Mouse (Mus musculus) liver (tissue): ENCODE measurements at regions not wholly inside any gene's neighbourhood (a gene's known extent, or its start where the extent isn't known, plus 50 kb on each side); places are given as distances from the start of the nearest gene placed in this dataset.

Source experiments
- DNase-seq: peaks from one replicate; pipeline ENCODE4 v3.0.0-alpha.2; 2020; ENCODE audit warnings: mixed read lengths

DNA sequence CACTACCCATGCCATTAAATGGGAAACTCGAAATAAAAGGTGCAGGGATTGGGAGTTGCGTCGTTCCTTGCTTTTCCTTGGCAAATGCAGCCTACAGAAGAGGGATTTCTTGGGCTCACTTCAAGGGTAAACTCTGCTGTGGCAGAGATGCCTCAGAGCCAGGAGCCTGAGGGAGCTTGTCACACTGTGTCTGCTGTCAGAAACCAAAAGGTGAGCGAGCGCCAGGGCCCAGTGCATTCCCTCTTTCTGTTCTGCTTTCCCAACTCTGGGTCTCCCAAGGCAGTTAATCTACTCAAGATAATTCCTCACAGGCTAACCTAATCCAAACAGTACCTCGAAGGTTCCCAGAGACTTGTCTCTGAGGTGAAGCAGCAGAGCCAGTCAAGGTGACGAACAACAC lies 179.5 kb downstream of the Ttc8 start:
- no peak for DNase-seq

DNA sequence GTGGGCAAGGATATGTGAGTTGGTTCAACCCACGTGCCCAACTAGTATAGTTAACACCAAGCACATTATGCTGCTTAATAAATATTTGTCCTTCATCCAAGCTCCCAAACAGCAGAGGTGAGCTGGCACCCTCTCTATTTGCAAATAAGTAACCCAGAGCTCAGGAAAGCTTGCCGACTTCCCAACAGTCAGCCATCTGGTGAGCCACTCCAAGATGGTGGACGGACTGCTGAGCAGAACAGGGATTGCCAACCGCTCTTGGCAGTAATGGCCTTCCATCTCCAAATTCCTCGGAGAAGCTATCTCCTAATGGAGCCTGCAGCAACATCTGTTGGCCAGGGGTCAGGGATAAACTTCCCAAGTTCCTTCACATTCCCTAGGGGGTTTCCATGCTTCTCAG lies 188.2 kb downstream of the Ttc8 start:
- no peak for DNase-seq

DNA sequence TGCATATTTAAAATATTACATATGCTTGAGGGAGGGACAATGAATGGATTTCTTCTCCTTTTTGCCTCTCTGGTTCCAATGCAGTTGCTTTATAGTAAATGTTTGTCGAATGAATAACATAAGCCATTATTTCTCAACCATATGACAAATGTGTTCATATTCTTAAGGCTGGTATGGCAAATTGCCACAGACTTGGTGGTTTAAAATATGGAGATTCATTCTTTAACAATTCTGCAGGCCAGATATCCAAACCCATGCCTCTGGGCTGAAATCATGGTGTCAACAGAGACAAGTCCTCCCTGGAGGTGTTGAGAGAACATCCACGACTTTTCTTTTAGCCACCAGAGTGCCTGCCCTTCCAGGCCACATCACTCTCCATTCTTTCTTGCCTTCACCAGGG lies 193.4 kb downstream of the Ttc8 start:
- no peak for DNase-seq

DNA sequence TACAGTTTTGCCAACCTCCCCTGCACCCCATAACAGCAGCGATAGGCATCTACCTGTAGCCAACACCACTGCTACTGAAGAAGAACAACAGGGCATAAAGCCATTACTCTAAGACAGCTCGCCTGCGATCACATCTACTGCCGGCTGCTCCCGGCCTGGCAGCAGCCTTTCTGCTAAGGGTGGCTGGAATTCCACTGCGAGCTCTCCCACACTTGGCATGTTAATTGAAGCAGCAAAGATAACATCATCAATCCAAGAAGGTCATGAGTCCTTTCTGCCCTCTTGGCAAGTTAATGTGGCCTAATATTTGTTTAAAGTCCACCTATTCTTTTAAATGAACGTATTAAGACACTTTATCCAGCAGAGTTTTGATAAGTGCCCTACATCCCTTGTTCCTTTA lies 196.1 kb downstream of the Ttc8 start:
- DNase-seq = no peak

DNA sequence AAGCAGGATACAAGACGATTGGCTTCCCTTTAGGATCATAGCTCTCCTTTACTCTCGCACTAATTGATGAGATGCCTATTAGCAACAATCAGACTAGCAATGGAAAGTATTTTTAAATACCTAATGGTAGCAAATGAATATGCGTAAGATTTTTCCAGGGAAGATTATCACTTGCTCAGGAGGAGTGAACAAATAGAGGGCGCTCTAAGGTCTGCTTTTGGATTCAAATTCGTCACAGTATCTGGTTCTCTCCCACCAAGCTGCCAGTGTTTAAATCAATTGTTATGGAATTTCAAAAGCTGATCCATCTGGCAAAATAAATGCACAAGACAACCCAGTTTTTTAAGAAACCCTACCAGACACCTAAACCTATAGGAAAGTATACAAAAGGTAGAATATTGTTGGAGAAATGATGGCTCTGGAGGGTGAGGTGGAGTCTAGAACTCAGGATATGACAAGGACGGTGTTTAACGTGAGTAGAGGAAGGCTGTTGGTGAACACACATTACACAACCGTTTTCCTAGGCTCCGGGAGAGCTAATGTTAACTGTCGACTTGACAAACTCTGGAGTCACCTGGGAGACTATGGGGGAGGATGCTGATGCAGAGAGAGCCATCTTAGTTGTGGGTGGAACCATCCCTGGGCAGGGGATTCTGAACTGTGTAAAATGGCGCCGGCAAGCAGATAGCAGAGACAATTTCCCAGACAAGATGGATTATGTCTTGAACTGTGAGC lies 198.2 kb downstream of the Ttc8 start:
- no peak for DNase-seq

DNA sequence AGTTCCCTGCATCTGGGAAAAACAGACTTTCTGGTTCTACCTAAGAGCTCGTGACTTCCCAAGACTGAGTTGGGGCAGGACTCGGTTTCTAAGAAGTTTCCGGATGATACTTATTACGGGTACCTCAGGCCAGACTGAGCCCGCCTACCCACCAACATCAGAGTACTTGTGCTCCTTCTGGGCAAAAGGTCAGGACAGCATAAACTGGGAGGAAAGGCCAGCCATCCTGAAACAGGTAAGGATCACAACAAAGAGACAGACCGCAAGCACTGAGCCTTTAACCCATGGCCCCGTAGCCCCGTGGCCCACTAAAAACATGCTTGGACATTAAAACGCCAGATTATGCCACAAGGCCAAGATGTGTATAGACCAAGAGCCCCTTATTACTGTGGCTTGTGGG lies 199.6 kb downstream of the Ttc8 start:
- no peak for DNase-seq

DNA sequence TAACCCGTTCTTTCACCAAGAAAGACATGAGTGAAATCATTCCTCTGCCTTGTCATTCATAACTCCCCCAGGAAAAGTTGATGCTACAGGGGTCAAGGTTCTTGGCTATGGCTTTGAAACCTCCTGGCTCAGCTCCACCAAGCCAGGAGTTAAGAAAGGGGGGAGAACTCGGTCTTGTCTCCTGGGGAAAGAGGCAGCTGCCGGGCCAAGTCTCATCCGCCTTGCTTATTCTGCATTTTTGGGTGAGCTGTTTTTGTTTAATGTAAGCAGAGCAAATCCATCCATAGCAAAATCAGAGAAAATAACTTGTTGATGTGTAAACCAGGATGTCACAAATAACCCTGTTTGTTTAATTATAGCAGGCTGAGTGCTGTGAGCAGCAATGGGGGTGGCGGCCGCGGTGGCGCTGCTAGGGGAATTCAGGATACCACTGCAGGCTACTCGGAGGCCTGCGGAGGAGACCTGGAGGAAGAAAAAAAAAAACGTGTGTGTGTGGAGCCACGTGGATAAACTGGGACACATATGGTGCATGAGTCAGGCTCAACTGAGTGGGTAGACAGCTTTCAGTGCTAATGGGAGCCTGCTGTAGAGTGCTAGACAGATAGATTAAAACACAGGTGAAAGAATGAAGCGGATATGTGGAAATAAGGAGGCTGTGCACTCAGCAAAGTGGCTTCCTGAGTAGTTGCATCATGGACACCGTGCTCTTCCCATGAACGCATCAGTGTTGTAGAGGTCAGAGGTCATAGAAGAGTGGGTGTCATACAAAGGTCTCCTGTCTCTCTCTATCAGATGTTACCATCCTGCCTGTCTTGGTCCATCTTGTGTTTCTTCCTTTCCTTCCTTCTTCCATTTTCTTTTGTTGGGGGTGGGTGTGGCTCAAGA lies 203.5 kb downstream of the Ttc8 start:
- DNase-seq = no peak

DNA sequence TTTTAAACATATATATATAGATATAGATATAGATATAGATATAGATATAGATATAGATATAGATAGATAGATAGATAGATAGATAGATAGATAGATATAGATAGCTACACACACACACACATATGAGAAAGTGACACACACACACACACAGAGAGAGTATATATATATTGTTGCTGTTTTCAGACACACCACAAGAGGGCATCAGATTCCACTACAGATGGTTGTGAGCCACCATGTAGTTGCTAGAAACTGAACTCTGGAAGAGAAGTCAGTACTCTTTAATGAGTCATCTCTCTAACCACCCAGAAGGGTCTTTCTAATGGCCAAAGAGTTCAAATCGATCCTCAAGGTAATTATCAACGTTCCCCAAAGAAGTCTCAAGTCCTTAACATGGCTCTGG lies 205.8 kb downstream of the Ttc8 start:
- DNase-seq = no peak
